Mouse (Mus musculus) liver, embryonic 11.5 days (tissue): ENCODE measurements around the gene Rfpl4. TPM values are rescaled to one million over a fixed set of nuclear protein-coding genes. Genes with fewer than 3 reads are reported as not detected.
A peak's percentile ranks its signal among the peaks of the same experiment; 100 is the strongest.
"Not testable (repeated sequence)": the region's sequence is repeated elsewhere in the genome, so short reads cannot be mapped to it uniquely, and the experiment has no call there.

Experiments used
- ATAC-seq: fragments of 200-750 bp; cut with Nextera tagmentation; replicated peaks from 2 replicates; pipeline ENCODE4 v1.8.0; 2017; ENCODE audit warnings: moderate number of reproducible peaks, mild to moderate bottlenecking, moderate TSS enrichment, moderate library complexity; ENCODE audit not compliant: low FRiP score
- DNase-seq: peaks from one replicate; pipeline ENCODE4 v3.0.0-alpha.2; 2017; ENCODE audit warnings: low spot score
- H3K27ac ChIP-seq: fragments of 300-500 bp; sonication (generic); 2 replicates; pipeline ENCODE4 v1.5.1; 2014; ENCODE audit warnings: mild to moderate bottlenecking, low read depth, low read length, control low read depth
- H3K27me3 ChIP-seq: fragments of 300-500 bp; sonication (generic); replicated peaks from 2 replicates; pipeline ENCODE4 v1.6.1; 2014; ENCODE audit warnings: low read length, mixed read lengths; ENCODE audit not compliant: control insufficient read depth, insufficient read depth
- H3K36me3 ChIP-seq: fragments of 300-500 bp; sonication (generic); 2 replicates; pipeline ENCODE4 v1.6.1; 2014; ENCODE audit warnings: mild to moderate bottlenecking, low read length, moderate library complexity, mixed read lengths; ENCODE audit not compliant: control insufficient read depth, insufficient read depth
- H3K4me1 ChIP-seq: fragments of 300-500 bp; sonication (generic); replicated peaks from 2 replicates; pipeline ENCODE4 v1.6.1; 2014; ENCODE audit warnings: low read length, mixed read lengths; ENCODE audit not compliant: control insufficient read depth, insufficient read depth
- H3K4me2 ChIP-seq: fragments of 300-500 bp; sonication (generic); 2 replicates; pipeline ENCODE4 v1.6.1; 2014; ENCODE audit warnings: mild to moderate bottlenecking, control low read depth, moderate library complexity
- H3K4me3 ChIP-seq: fragments of 300-500 bp; sonication (generic); 2 replicates; pipeline ENCODE4 v1.5.1; 2014; ENCODE audit warnings: low read depth, low read length, control low read depth
- H3K9ac ChIP-seq: fragments of 300-500 bp; sonication (generic); 2 replicates; pipeline ENCODE4 v1.6.1; 2014; ENCODE audit warnings: low read depth, low read length, control low read depth
- H3K9me3 ChIP-seq: fragments of 300-500 bp; sonication (generic); 2 replicates; pipeline ENCODE4 v1.6.1; 2016; ENCODE audit warnings: low read length, inconsistent platforms, mixed read lengths; ENCODE audit not compliant: control insufficient read depth
- WGBS: fragments of 180-500 bp; shearing (Covaris S2); extraction: QIAGEN DNeasy Blood & Tissue Kit; methylation state at CpG from one replicate; pipeline ENCODE4 v1.1.7; 2014; 5-methylcytosine and 5-hydroxymethylcytosine counted together
- polyA plus RNA-seq: library from polyadenylated mRNA; unstranded; fragments of >200 nt; fragmentation: Nextera tagmentation; extraction: Ambion mirVana; gene quantifications from 2 replicates; pipeline ENCODE4 v1.2.1, GENCODE M21; 2014

The Rfpl4 gene
- not detected in 2 replicates for polyA plus RNA-seq

DNA sequence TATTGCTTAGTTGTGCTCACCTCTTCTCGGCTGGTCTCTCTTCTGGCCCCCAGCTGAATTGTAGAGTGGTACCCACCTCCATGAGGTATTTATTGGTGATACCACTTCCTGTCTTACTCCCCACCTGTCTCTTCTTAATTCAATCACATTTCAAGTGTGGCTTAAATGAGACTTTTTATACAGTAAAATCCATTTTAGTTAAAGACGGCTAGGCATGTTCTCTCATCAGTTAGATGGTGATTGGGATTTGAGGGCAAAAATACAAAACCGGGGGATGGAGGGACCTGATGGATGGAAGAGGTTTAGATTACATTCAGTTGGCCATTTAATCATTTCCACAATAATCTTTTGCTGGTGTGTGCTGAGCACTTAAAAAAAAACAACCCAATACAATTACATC is at the start of gene Rfpl4:
TSS of gene Rfpl4 (minus strand) at position 101 of the 400 bp plus-strand sequence.
- Histone ChIP-seq H3K27me3 (no peaks in the 10 kb centered on the region), H3K4me2 (no peak within 1 kb of the TSS), H3K27ac (no peak within 1 kb of the TSS), H3K36me3 (no peaks in the 10 kb centered on the region), H3K9me3 (no peaks in the 10 kb centered on the region), H3K9ac (no peak within 1 kb of the TSS), H3K4me1 (no peaks in the 10 kb centered on the region), H3K4me3 (no peak within 1 kb of the TSS)
- ATAC-seq (no peak), DNase-seq (no peak)
- 76% methylated on average over 3 of the region's 3 CpGs for WGBS

DNA sequence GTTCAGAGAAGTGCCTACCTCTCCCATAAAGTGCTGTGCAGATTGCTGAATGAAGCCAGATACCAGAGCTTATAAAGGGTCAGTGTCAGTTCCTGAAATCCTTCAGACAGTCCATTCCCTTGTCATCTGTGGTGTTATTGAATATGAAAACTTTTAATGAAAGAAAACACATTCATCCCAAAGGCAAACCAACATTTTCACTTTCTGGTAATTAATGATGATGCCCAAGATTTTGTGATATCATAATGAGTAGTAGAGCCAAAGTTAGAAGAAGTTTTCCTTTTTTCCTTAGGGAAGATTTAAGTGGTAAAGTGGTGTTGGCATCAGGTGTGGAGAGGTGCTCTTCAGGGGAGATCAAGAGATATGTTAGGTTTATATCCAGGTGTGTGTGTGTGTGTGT is 32.8 kb upstream of the Rfpl4 start, which contains the start of gene Vmn1r55:
TSS of gene Vmn1r55 (minus strand) at position 101 of the 400 bp plus-strand sequence.
- ATAC-seq, H3K27ac ChIP-seq, H3K9ac ChIP-seq, H3K4me2 ChIP-seq, H3K4me3 ChIP-seq, H3K27me3 ChIP-seq, H3K36me3 ChIP-seq, H3K4me1 ChIP-seq, H3K9me3 ChIP-seq, DNase-seq: not testable (repeated sequence)

DNA sequence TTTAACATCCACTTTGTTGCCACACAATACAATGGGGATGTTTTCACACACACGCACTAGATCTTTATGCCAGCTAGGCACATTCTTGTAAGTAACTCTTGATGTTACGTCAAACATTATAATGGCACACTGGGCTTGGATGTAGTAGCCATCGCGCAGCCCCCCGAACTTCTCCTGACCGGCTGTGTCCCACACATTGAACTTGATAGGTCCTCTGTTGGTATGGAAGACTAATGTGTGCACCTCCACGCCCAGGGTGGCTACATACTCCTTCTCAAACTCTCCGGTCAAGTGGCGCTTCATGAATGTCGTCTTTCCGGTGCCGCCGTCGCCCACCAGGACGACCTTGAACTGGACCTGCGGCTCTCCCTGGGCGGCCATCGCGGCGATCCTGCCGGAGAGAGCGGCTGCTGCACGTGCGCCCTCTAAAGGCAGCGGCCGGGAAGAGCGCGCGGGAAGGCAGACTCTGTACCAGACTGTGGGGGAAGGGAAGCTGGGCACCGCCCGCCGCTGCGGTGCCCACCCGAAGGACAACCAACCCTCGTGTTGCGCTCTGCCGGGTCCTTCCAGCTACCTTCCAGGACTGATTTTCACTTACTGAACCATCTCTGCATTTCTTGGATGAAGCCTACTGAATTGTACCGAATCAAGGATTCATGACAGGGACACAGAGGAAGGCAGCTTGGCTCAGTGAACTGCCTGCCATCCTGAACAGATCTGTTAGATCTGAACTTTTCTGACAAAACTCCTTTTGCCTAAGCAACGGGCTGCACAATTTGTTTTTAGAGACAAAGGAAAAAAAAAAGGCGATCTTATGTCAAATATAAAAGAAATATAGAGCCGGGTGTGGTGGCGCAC is 9.0 kb upstream of the Rfpl4 start, which contains the start of gene Rasl2-9:
TSS of gene Rasl2-9 (minus strand) at position 402 of the 858 bp plus-strand sequence.
- ATAC-seq = peak; percentile 86

DNA sequence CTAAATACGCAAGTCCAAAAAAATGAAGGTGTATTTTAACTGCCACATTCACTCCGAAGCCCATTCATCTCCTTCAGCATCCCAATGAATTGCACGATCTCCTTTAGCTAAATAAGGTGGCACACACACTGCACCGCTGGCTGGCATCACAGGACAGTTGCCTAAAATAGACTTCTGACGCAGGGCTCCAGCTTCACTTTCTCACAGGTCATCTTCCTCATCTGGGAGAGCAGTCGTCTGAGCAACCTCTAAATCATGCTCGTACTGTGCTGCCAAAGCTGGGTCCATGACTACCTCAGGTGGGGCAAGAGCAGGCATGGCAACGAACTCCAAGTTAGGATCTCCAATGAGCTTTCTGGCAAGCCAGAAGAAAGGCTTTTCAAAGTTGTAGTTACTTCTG is 8.3 kb upstream of the Rfpl4 start:
- H3K4me1 ChIP-seq = no peaks in the 10 kb centered on the region
- H3K27me3 ChIP-seq = no peaks in the 10 kb centered on the region
- peak overlapping the region; percentile 71 for H3K4me2 ChIP-seq
- DNase-seq (no peak), ATAC-seq (no peak)
- H3K36me3 ChIP-seq = no peaks in the 10 kb centered on the region
- H3K9ac ChIP-seq = no peak overlapping the region
- 81% methylated on average over 8 of the region's 8 CpGs for whole genome bisulfite sequencing
- H3K27ac ChIP-seq = no peak overlapping the region
- H3K9me3 ChIP-seq = no peaks in the 10 kb centered on the region
- no peak overlapping the region for H3K4me3 ChIP-seq

More for the DNA sequence above, 9.0 kb upstream of the Rfpl4 start, which contains the start of gene Rasl2-9:
- no peak within 1 kb of the TSS for H3K27ac ChIP-seq
- no peaks in the 10 kb centered on the region for H3K36me3 ChIP-seq
- no peaks in the 10 kb centered on the region for H3K27me3 ChIP-seq
- no peaks in the 10 kb centered on the region for H3K4me1 ChIP-seq
- peak within 1 kb of the TSS; percentile 39 for H3K4me3 ChIP-seq
- no peaks in the 10 kb centered on the region for H3K9me3 ChIP-seq
- peak within 1 kb of the TSS; percentile 44 for H3K9ac ChIP-seq
- peak within 1 kb of the TSS; percentile 71 for H3K4me2 ChIP-seq
- 17% methylated on average over 42 of the region's 42 CpGs for WGBS
- peak; percentile 81 for DNase-seq

DNA sequence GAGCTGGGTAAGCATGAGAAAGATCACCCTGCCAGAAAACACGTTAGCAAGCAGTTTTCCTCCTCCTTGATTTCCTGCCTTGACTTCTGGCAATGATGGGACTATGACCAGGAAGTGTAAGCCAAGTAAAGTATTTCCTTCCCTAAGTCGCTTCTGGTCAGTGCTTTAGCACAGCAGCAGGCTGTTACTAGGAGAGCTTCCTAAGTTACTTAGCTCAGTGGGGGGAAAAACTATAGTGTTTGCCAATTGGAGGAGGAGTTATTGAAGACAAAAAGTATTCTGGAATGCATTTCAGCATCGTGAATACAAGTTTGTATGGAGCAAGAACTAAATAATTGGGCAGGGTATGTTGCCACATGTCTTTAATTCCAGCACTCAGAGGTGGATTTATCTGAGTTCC is 4.0 kb downstream of the Rfpl4 start:
- no peak for ATAC-seq
- Histone ChIP-seq H3K4me1 (no peaks in the 10 kb centered on the region), H3K9me3 (peaks cover 3% of the 10 kb centered on the region; the same call in 1 of the 2 replicates), H3K36me3 (no peaks in the 10 kb centered on the region), H3K27me3 (no peaks in the 10 kb centered on the region), H3K27ac (no peak overlapping the region), H3K4me2 (no peak overlapping the region), H3K4me3 (no peak overlapping the region), H3K9ac (no peak overlapping the region)
- no peak for DNase-seq
- 40% methylated on average over 3 of the region's 3 CpGs for WGBS

DNA sequence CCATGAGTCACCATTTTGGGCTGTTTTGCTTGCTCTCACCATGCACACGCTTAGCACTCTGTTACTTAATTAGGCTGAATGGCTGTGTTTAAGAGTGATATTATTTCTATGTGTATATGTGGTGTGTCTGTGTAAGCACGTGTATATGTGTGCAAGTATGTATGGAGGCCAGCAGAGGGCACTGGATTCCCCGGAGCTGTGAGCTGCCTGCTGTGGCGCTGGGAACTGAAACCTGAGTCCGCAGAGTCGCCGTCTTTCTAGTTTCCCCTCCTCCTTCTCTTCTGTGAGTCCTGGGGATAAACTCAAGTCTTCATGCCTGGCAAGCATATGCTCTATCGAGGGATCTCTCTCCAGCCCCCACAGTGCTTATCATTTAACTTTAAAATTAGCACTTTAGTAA is 7.4 kb downstream of the Rfpl4 start:
- ATAC-seq = no peak
- no peak overlapping the region for H3K4me2 ChIP-seq
- 77% methylated on average over 8 of the region's 8 CpGs for WGBS

DNA sequence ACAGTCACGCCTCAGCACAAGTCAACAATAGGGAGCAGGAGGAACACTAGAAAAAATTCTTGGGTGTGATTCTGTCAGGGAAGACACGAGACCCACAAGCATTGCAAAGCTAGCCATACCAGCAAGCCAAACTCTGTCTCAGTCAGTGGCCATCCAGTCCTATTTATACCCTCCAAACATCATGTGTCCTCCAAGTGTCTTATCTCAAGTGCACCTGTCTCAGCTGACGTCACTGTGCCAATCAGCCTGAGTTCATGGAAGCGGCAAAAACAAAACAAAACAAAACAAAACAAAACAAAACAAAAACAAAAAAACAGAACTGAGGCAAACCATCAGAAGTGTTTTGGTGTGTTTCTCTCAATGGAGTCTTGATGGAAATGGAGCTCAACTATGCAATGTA is 8.5 kb downstream of the Rfpl4 start:
- ATAC-seq (no peak), DNase-seq (no peak)
- H3K4me2 ChIP-seq = no peak overlapping the region
- no peak overlapping the region for H3K27ac ChIP-seq
- peaks cover 3% of the 10 kb centered on the region; the same call in 1 of the 2 replicates for H3K9me3 ChIP-seq
- no peaks in the 10 kb centered on the region for H3K4me1 ChIP-seq
- no peaks in the 10 kb centered on the region for H3K27me3 ChIP-seq
- H3K9ac ChIP-seq = no peak overlapping the region
- no peaks in the 10 kb centered on the region for H3K36me3 ChIP-seq
- no peak overlapping the region for H3K4me3 ChIP-seq
- WGBS = 73% methylated on average over 4 of the region's 4 CpGs

More for the DNA sequence above, 7.4 kb downstream of the Rfpl4 start:
- no peak overlapping the region for H3K27ac ChIP-seq
- H3K36me3 ChIP-seq = no peaks in the 10 kb centered on the region
- H3K4me1 ChIP-seq = no peaks in the 10 kb centered on the region
- DNase-seq = no peak
- no peaks in the 10 kb centered on the region for H3K27me3 ChIP-seq
- H3K9ac ChIP-seq = no peak overlapping the region
- peaks cover 3% of the 10 kb centered on the region; the same call in 1 of the 2 replicates for H3K9me3 ChIP-seq
- H3K4me3 ChIP-seq = no peak overlapping the region

DNA sequence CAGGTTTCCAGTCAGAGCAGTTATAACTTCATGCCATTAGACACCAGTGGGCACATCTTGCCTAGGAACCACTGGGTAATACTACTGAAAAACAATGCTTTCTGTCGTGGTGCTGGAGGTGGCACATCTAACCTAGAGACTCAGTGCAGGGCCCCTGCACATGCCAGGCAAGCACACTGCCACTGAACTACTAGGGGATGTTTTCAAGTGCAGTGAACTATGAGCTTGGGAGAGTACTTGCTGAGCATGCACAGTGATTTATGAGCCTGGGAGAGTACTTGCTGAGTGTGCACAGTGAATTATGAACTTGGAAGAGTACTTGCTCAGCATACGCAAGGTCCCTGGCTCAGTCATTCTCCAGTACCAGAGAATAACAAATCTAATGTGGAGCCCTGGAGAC is 14.2 kb downstream of the Rfpl4 start:
- Histone ChIP-seq H3K9ac (no peak overlapping the region), H3K36me3 (peaks cover 14% of the 10 kb centered on the region), H3K27me3 (no peaks in the 10 kb centered on the region), H3K4me2 (no peak overlapping the region), H3K27ac (no peak overlapping the region), H3K9me3 (no peaks in the 10 kb centered on the region), H3K4me3 (no peak overlapping the region), H3K4me1 (no peaks in the 10 kb centered on the region)
- 74% methylated on average over 2 of the region's 2 CpGs for WGBS
- ATAC-seq (no peak), DNase-seq (no peak)
